Mouse (Mus musculus) MEL-GATA-1-ER (cell line): ENCODE data around the gene Qtrt1.
"Not testable (repeated sequence)": the region's sequence is repeated elsewhere in the genome, so short reads cannot be mapped to it uniquely, and the experiment has no call there.

Experiments used
- DNase-seq: peaks from one replicate; pipeline ENCODE4 v3.0.0-alpha.2; 2012; ENCODE audit warnings: low read depth; ENCODE audit errors: extremely low read depth

Gene Qtrt1

GRCm38 (mm10) chr9:21449710-21450109, 38.1 kb downstream of the Qtrt1 start:
- no peak for DNase-seq

DNA sequence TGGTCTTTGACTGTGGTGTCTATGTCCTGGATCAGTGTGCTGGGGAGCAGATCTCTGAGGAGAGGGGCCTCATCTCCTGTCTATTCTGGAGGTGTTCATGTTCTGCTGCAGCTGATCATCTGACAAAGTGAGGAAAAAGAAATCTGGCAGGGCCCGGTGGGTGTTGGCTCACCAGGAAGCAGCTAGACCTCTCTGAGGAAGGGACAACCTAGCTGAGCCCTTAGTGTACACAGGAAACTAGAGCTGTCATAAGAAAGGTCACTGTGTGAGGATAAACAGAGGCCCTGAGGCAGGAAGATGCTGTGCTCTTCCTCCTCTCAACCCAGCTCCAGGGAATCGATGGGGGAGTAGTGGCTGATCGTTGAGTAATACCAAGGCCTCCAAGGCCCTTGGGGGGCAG, 38.6 kb downstream of the Qtrt1 start:
- DNase-seq = no peak

DNA sequence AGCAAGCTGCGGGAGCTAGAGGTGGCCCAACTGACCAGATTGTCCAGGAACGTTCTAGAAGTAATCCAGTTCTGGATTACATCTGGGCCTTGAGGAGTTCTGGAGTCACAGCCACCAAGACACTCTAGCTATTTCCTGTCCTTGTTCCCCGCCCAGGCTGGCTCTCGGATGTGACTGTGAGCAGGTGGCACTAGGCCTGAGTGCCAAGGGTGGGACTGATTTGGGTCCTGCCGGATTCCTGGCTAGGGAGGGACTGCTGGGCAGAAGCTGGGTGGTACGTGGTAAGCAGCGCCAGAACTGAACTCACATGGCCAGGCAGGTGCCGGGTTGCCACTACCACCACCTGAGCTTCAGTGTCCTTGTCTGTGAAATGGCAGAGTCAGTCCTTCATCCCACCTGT, 39.8 kb downstream of the Qtrt1 start:
- no peak for DNase-seq

- DNase-seq = peak; percentile 37
Observed at GRCm38 (mm10) chr9:21451870-21452269, 40.2 kb downstream of the Qtrt1 start.

GRCm38 (mm10) chr9:21453003-21453402, 41.4 kb downstream of the Qtrt1 start:
- peak; percentile 60 for DNase-seq

- DNase-seq = no peak
Observed at GRCm38 (mm10) chr9:21453459-21453858, 41.8 kb downstream of the Qtrt1 start.

DNA sequence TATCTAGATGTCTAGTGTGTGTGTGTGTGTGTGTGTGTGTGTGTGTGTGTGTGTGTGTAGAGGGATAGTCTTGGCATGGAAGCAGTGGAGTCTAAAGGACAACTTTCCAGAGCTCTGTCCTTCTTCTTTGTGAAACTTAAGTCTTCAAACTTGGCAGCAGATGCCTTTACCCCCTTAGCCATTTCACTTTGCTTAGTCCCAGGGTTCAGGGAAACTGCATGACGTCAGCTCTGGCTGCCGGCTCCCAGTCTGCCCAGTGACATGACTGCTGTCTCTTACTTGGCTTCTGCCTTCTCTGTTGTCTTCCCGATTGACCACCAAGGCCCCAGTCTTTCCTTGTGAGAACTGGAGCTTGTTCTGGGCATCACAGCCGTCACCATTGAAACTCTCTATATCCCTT, 42.9 kb downstream of the Qtrt1 start:
- no peak for DNase-seq

GRCm38 (mm10) chr9:21455103-21455770, 43.6 kb downstream of the Qtrt1 start:
- DNase-seq = no peak

DNA sequence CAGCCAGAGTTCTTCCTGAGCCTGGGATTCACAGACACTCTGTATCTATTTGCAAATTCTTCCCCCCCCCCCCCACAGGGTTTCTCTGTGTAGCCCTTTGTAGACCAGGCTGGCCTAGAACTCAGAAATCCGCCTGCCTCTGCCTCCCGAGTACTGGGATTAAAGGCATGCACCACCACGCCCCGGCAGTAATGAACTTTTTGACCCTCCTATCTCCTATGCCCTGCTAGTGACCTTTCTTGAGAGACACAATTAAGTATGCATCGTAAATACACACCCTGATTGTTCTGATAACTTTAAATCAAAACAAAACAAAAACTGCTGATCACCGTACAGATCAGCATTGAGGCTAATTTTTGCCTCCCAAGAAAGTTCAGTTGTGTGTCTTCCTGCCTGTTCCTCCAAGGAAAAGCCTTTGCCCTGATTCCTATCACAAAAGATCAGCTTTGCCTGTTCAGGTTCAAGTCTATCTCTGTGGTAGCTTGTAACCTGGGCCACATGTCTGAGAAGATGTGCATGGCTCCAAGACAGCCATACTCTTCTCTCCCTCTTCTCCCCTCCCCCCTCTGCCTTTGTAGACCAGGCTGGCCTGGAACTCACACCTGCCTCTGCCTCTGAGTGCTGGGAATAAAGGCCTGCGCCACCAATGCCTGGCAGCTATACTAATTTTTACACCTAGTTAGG, 44.8 kb downstream of the Qtrt1 start:
- DNase-seq = no peak

- DNase-seq = no peak
Observed at GRCm38 (mm10) chr9:21456930-21457634, 45.4 kb downstream of the Qtrt1 start.

- DNase-seq = no peak
Observed at GRCm38 (mm10) chr9:21458821-21459220, 47.2 kb downstream of the Qtrt1 start.

DNA sequence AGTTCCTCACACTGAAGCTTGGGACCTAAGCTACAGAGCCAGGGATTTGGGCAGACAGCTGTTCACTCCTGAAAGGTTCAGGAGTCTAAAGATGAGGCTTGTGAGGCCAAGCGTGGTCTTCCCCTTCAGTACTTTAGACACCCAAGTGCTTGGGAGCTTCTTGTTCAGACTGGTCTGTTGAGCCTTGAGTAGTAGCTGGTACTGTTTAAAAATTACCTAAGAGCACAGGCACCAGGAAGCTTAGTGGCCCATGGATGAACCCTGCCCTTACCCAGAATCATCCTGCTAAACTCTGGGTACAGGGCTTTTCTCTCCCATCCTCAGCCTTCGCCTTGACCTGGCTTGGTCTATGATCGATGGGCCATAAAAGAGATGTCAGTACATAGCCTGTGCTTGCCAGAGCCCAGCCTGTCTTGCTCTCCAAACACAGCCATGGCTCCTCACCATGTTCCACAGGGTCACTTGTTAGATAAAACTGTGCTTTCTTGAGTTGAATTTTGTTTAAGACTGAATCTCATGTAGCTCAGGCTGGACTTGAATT, 48.8 kb downstream of the Qtrt1 start:
- DNase-seq = no peak

DNA sequence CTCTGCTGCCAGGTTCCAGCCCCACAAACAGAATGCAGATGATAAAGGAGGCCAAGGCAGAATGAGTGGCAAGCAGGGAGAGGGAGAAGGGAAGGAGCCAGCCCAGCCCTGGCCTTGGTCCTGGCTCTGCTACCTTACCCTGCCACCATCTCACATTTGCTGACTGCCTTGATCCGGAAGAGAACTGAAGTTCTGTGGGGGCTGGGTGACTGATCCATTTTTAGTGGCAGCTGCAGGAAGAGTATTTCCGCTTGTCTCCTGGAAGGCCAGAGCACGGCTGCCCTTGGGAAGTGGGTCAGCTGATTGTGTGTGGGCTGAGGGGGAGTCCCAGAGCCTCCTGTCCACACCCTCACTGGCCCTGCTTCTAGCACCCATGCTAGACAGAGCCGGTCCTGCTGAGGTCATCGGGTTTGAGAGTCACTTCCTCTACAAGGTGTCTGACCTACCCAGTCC, 51.5 kb downstream of the Qtrt1 start:
- DNase-seq = no peak

- DNase-seq = no peak
Observed at GRCm38 (mm10) chr9:21463766-21464564, 52.3 kb downstream of the Qtrt1 start.

GRCm38 (mm10) chr9:21464565-21464928, 52.9 kb downstream of the Qtrt1 start:
- not testable (repeated sequence) for DNase-seq

DNA sequence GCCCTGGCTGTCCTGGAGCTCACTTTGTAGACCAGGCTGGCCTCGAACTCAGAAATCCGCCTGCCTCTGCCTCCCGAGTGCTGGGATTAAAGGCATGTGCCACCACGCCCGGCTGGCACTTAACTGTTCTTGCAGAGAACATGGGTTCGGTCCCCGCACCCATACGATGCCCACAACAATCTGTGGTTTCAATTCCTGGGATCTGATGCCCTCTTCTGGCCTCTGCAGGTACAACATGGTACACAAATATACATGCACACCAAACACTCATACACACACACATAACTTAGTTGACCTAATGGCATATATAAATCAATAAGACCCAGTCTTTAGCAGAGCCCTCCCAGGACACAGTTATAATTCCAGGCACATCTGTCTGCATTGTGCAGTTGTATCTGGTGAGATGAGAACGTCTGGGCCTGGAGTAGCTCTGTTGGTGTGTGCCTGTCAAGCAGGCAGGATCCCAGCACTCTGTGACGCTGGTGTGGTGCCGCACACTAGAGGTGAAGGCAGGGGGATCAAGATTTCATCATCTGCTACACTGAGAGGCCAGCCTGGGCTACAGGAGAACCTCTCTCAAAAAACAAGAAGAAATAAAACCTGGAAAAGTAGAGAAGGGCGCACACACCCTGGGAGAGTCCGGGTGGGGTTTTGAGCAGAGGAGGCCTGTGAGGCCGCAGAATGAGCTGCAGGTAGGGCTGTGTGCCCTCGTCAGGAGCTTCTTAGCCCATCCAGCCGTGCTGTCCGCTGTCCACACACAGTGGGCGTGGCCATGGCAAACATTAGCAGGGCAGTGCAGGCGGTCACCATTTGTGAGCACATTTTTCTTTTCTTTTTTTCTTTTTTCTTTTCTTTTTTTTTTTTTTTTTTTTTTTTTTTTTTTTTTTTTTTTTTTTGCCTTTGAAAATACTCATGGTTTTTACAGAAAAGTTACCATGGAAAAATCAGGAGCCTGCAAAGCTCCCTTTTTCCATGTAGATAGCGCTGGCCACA, 57.7 kb downstream of the Qtrt1 start:
- DNase-seq = peak; percentile 20
